Comparison of ENCODE assay signal across 9 mouse cellular contexts in the genomic region with DNA sequence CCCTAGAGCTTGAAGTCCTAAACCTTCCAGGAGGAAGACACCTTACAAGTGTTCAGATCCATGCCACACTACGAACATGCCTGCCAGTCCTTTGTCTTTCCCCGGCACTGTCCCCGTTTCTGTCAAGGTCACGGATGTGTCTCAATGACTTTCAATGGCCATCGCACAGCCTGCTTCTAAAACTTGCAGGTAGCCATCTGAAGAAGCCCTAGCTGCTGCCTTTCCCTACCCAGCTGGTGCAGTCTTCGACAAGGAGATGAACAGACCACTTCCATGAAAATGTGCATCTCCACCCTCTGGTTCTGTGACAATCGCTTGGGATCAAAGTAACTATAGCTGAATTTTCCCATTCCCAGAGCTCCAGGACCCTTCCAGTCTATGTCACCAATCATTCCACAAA. TPM values are rescaled to one million over a fixed set of nuclear protein-coding genes. Genes with fewer than 3 reads are reported as not detected.
A peak's percentile ranks its signal among the peaks of the same experiment; 100 is the strongest.
DNase-seq lines count a peak whose midpoint lies in the region; ATAC-seq and TF ChIP-seq lines count a peak whose summit lies in the region.
"Had no signal": no experiment of that assay in that cellular context is flagged by ENCODE, and none has a peak within 500 bp of the region (broad histone marks: within the 10 kb centered on the region; RNA-seq: fewer than 3 reads in every experiment).

No protein-coding gene starts in this region.

- H3K79me2 ChIP-seq in liver, adult 2 months (ENCODE audit: control insufficient read depth, insufficient read depth, low read length), result peaks cover 74% of the 10 kb centered on the region; the same call in 1 of the 2 replicates

- H3K27ac ChIP-seq in liver, adult 2 months (replicated peaks; ENCODE audit: insufficient read depth, low read depth, low read length), result peak overlapping the region; percentile 29
- H3K27ac ChIP-seq in hindbrain, postnatal 0 days, result no peak overlapping the region
- no peak overlapping the region for H3K27ac ChIP-seq in neural tube, embryonic 12.5 days

- TF ChIP-seq POLR2A in liver, adult 2 months (IDR thresholded peaks at IDR 0.05; ENCODE audit: extremely low read depth, insufficient read depth, low read length), result no peak

- peaks cover 59% of the 10 kb centered on the region for H3K4me1 ChIP-seq in liver, adult 2 months (ENCODE audit: control insufficient read depth, insufficient read depth, low read length)
- peaks cover 16% of the 10 kb centered on the region for H3K4me1 ChIP-seq in hindbrain, postnatal 0 days (ENCODE audit: insufficient read depth, low read length)
- peaks cover 21% of the 10 kb centered on the region for H3K4me1 ChIP-seq in neural tube, embryonic 12.5 days

- 37% methylated on average over 7 of the region's 7 CpGs for WGBS in liver, adult 2 months
- 80% methylated on average over 7 of the region's 7 CpGs for WGBS in hindbrain, postnatal 0 days
- WGBS in neural tube, embryonic 12.5 days, result 70% methylated on average over 7 of the region's 7 CpGs

- H3K27me3 ChIP-seq in liver, adult 2 months (ENCODE audit: control insufficient read depth, insufficient read depth, low read length), result no peaks in the 10 kb centered on the region
- H3K27me3 ChIP-seq in hindbrain, postnatal 0 days (ENCODE audit: insufficient read depth, low read length), result no peaks in the 10 kb centered on the region
- H3K27me3 ChIP-seq in neural tube, embryonic 12.5 days (replicated peaks), result no peaks in the 10 kb centered on the region

- peak overlapping the region; percentile 22 for H3K9ac ChIP-seq in liver, adult 2 months (ENCODE audit: low read depth, low read length)
- H3K9ac ChIP-seq in hindbrain, postnatal 0 days (replicated peaks; ENCODE audit: low read length), result no peak overlapping the region
- H3K9ac ChIP-seq in neural tube, embryonic 12.5 days, result 0 out of 2 replicates have a peak overlapping the region, but pooled peaks have one; percentile 10

- H3K4me2 ChIP-seq in hindbrain, postnatal 0 days (ENCODE audit: low read depth, low read length), result peak overlapping the region; percentile 20; the same call in 1 of the 2 replicates
- H3K4me2 ChIP-seq in neural tube, embryonic 12.5 days (replicated peaks), result peak overlapping the region; percentile 41; the same call in 1 of the 2 replicates

- TF ChIP-seq CTCF in liver, adult 2 months (IDR thresholded peaks at IDR 0.05; ENCODE audit: low read depth, low read length), result no peak
- no peak for TF ChIP-seq CTCF in hindbrain, postnatal 0 days (IDR thresholded peaks at IDR 0.05; ENCODE audit: low read depth)

- DNase-seq in cerebellum, postnatal 10 days, result peak; percentile 9 to 12
- DNase-seq in cerebellum, adult 11 months, result no peak
- DNase-seq in liver, adult 2 months (ENCODE audit: extremely low read depth, low read depth, low spot score), result peak; percentile 24
- DNase-seq in liver, result no peak
- no peak for DNase-seq in hindbrain, postnatal 0 days (ENCODE audit: low spot score)
- DNase-seq in left cerebral cortex, adult 18-20 months (ENCODE audit: low spot score in 2 of 2), result no peak
- no peak for DNase-seq in embryo, embryonic 11 days
- DNase-seq: kidney, adult 18-20 months had no signal

- no peaks in the 10 kb centered on the region for H3K36me3 ChIP-seq in liver, adult 2 months (ENCODE audit: control insufficient read depth, insufficient read depth, low read length)
- no peaks in the 10 kb centered on the region for H3K36me3 ChIP-seq in hindbrain, postnatal 0 days (ENCODE audit: insufficient read depth, low read length)
- H3K36me3 ChIP-seq in neural tube, embryonic 12.5 days, result no peaks in the 10 kb centered on the region

- ATAC-seq in hindbrain, postnatal 0 days, result no peak
- no peak for ATAC-seq in neural tube, embryonic 12.5 days (ENCODE audit: low FRiP score, low read depth)

- H3K4me3 ChIP-seq in liver, adult 2 months (ENCODE audit: insufficient read depth, low read depth, low read length), result no peak overlapping the region
- no peak overlapping the region for H3K4me3 ChIP-seq in hindbrain, postnatal 0 days (ENCODE audit: low read length)
- H3K4me3 ChIP-seq in neural tube, embryonic 12.5 days, result no peak overlapping the region

- no peaks in the 10 kb centered on the region for H3K9me3 ChIP-seq in hindbrain, postnatal 0 days (ENCODE audit: low read length)
- H3K9me3 ChIP-seq in neural tube, embryonic 12.5 days, result no peaks in the 10 kb centered on the region

RNA-seq across cellular contexts. Expression of a gene that starts 7.6 kb away (rescaled TPM):
- total RNA-seq in liver, adult 2 months (2014; rRNA removed), result 72.2 and 74.6 TPM in 2 replicates
- polyA plus RNA-seq in liver, adult 2 months (2012; rRNA removed), result 26.5 TPM in 2 replicates
- 17.5 and 31.4 TPM in 2 replicates for total RNA-seq in hindbrain, postnatal 0 days (2014; rRNA removed)
- polyA plus RNA-seq in hindbrain, postnatal 0 days (2015; fragmentation: Nextera tagmentation; extraction: Ambion mirVana), result 16.4 and 16.9 TPM in 2 replicates
- polyA plus RNA-seq in neural tube, embryonic 12.5 days (2016; fragmentation: Nextera tagmentation; extraction: Ambion mirVana), result 11.5 and 11.8 TPM in 2 replicates
- 10 to 100 TPM; 26.7 to 29.7 TPM for total RNA-seq in left cerebral cortex, adult 18-20 months (2021)

Comparison
In these comparisons a context has a peak if more than half of its experiments do, and no peak if none do; other contexts are left out.
1. DNase-seq: peak in cerebellum, postnatal 10 days (2 of 2) and liver, adult 2 months (single experiment); none in cerebellum, adult 11 months (single experiment), liver (single experiment), hindbrain, postnatal 0 days (single experiment), left cerebral cortex, adult 18-20 months (0 of 2) and embryo, embryonic 11 days (single experiment).